Mouse (Mus musculus): ENCODE results near the gene Syne2. TPM values are rescaled to one million over a fixed set of nuclear protein-coding genes. Genes with fewer than 3 reads are reported as not detected.

Syne2 gene
- polyA plus RNA-seq, 1 experiment: 14.3 TPM

DNA sequence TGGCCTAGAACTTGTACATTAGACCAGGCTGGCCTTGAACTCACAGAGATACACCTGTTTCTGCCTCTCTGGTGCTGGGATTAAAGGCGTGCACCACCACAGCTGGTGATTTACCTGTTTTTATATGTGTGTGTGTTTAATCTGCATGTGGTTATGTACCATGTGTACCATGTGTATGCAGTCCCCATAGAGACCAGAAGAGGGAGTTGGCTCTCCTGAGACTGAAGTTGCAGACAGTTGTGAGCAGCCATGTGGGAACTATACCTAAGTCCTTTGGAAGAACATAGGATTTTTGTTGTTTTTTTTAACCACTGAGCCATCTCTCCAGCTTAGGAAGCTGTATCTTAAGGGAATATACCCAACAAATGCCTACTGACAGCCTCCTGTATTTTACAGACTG is 134.1 kb downstream of the Syne2 start:
- 94% methylated on average over 1 of the region's 1 CpGs for WGBS
- Histone ChIP-seq H3K36me3 (ENCODE audit: control insufficient read depth, insufficient read depth, low read length) (no peaks in the 10 kb centered on the region), H3K4me3 (ENCODE audit: extremely low read depth, insufficient read depth, insufficient read length) (no peak overlapping the region), H3K27ac (ENCODE audit: insufficient read depth, low read length) (no peak overlapping the region), H3K27me3 (ENCODE audit: control insufficient read depth, insufficient read depth, low read length) (no peaks in the 10 kb centered on the region), H3K4me1 (ENCODE audit: control insufficient read depth, insufficient read depth, insufficient read length) (no peaks in the 10 kb centered on the region)
- DNase-seq (ENCODE audit: low read depth in 1 of 2, low spot score in 2 of 2): no peak
- TF ChIP-seq POLR2A (IDR thresholded peaks at IDR 0.05; ENCODE audit: low read depth, low read length): no peak
- no peak for TF ChIP-seq CTCF (IDR thresholded peaks at IDR 0.05; ENCODE audit: extremely low read depth, insufficient read depth, insufficient read length, insufficient replicate concordance)

DNA sequence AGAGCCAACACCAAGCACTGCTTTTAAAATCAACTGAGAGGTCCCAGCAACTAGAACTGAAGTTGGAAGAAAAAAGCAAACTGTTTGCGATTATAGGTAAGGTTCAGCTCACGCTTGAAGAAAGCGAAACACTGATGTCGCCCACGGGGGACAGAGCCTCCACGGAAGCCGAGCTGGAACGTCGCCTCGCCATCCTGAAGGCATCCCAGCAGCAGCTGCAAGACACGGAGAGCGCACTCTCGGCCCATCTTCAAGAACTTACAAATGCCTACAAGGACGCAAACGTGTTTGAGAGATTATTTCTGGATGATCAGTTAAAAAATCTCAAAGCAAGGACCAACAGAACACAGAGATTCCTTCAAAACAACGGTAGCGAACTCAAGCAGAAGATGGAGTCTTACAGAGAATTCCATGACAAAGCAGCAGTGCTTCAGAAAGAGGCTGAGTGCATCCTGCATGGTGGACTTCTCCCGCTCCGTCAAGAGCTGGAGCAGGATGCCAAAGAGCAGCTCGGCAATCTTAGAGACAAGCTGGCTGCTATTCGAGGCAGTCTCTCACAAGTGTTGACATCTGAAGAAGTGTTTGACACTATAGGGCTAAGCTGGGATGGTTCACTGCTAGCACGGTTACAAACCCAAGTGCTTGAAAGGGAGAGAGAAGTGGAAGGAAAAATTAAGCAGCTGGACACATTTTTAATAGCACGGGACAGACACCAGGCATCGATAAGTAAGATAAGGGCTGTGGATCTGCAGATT is 148.7 kb downstream of the Syne2 start:
- Histone ChIP-seq H3K4me1 (ENCODE audit: control insufficient read depth, insufficient read depth, insufficient read length) (no peaks in the 10 kb centered on the region), H3K27ac (ENCODE audit: insufficient read depth, low read length) (no peak overlapping the region), H3K4me3 (ENCODE audit: extremely low read depth, insufficient read depth, insufficient read length) (no peak overlapping the region), H3K36me3 (ENCODE audit: control insufficient read depth, insufficient read depth, low read length) (no peaks in the 10 kb centered on the region; the same call in 1 of the 2 replicates), H3K27me3 (ENCODE audit: control insufficient read depth, insufficient read depth, low read length) (no peaks in the 10 kb centered on the region)
- no peak for DNase-seq (ENCODE audit: low read depth in 1 of 2, low spot score in 2 of 2)
- 93% methylated on average over 24 of the region's 24 CpGs for WGBS
- no peak for TF ChIP-seq CTCF (IDR thresholded peaks at IDR 0.05; ENCODE audit: extremely low read depth, insufficient read depth, insufficient read length, insufficient replicate concordance)
- no peak for TF ChIP-seq POLR2A (IDR thresholded peaks at IDR 0.05; ENCODE audit: low read depth, low read length)

DNA sequence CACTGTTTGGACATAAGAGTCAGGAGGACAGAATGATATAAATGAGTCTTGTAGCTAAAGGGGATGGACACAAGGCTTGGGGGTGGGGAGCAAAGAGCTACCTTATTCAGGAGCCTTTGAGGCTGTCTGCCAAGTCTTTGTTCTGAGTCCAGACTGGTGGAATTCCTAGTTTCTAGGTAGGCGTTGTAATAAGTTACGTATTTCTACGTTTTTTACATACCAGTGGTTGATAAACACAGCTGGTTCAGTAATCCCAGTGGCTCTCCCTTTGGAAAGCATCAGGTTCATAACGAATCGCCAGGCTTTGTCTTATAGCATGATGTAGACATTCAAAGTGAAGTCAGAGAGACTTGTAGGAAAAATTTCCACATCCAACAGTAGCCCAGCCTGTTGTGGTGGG is 161.1 kb downstream of the Syne2 start:
- Histone ChIP-seq H3K4me3 (ENCODE audit: extremely low read depth, insufficient read depth, insufficient read length) (no peak overlapping the region), H3K36me3 (ENCODE audit: control insufficient read depth, insufficient read depth, low read length) (no peaks in the 10 kb centered on the region), H3K4me1 (ENCODE audit: control insufficient read depth, insufficient read depth, insufficient read length) (no peaks in the 10 kb centered on the region), H3K27ac (ENCODE audit: insufficient read depth, low read length) (no peak overlapping the region), H3K27me3 (ENCODE audit: control insufficient read depth, insufficient read depth, low read length) (no peaks in the 10 kb centered on the region)
- no peak for TF ChIP-seq CTCF (IDR thresholded peaks at IDR 0.05; ENCODE audit: extremely low read depth, insufficient read depth, insufficient read length, insufficient replicate concordance)
- no peak for TF ChIP-seq POLR2A (IDR thresholded peaks at IDR 0.05; ENCODE audit: low read depth, low read length)
- no peak for DNase-seq (ENCODE audit: low read depth in 1 of 2, low spot score in 2 of 2)
- 97% methylated on average over 5 of the region's 5 CpGs for WGBS

DNA sequence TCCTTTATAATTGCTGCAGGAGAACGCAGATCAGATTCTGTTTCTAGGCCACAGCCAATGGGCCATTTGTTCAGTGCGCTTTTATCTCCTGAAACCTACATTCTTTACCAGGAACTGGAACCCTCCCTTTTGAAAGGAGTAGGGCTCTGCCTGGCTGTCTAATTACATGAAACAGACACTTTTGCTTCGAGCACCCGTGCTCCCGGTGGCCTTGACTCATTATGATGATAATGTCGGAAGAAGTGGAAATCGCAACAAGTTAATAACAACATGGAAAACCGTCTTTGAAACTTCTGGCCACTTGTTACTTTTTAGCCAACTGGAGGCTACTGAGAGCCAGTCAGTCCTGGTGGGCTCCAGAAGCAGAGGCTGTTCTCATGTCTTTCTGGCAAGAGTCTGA is 165.4 kb downstream of the Syne2 start:
- 90% methylated on average over 8 of the region's 8 CpGs for WGBS
- Histone ChIP-seq H3K27ac (ENCODE audit: insufficient read depth, low read length) (no peak overlapping the region), H3K36me3 (ENCODE audit: control insufficient read depth, insufficient read depth, low read length) (no peaks in the 10 kb centered on the region), H3K4me1 (ENCODE audit: control insufficient read depth, insufficient read depth, insufficient read length) (no peaks in the 10 kb centered on the region), H3K4me3 (ENCODE audit: extremely low read depth, insufficient read depth, insufficient read length) (no peak overlapping the region), H3K27me3 (ENCODE audit: control insufficient read depth, insufficient read depth, low read length) (no peaks in the 10 kb centered on the region)
- DNase-seq (ENCODE audit: low read depth in 1 of 2, low spot score in 2 of 2): no peak
- TF ChIP-seq CTCF (IDR thresholded peaks at IDR 0.05; ENCODE audit: extremely low read depth, insufficient read depth, insufficient read length, insufficient replicate concordance) (no peak), POLR2A (IDR thresholded peaks at IDR 0.05; ENCODE audit: low read depth, low read length) (no peak)

DNA sequence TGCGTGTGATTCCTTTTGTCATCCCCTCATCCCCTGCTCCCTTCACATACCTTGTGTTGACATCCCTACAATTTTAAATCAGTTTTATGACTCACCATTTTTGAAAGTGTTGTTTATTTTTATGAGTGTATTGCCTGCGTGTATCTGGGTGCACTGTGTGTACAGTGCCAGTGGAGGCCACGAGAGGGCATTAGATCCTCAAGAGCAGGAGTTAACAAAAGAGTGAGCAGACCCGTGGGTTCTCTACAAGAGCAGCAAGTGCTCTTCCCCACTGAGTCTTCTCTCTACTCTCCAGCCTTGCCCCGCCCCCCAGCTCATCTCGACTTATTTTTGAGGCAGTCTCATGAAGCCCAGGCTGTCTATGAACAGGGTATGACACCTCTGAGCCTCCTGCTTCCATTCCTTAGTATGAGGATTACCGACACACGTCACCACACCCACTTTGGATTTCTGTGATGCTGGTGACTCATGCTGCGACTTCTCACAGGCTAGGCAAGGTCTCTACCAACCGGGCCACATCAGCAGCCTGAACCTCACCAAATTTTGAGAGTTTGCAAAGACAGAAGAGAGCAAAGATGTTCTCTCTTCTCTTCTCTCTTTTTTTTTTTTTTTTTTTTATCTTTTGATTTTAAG is 174.4 kb downstream of the Syne2 start:
- no peak overlapping the region for H3K4me3 ChIP-seq (ENCODE audit: extremely low read depth, insufficient read depth, insufficient read length)
- no peak overlapping the region for H3K27ac ChIP-seq (ENCODE audit: insufficient read depth, low read length)
- H3K4me1 ChIP-seq (ENCODE audit: control insufficient read depth, insufficient read depth, insufficient read length): no peaks in the 10 kb centered on the region
- no peaks in the 10 kb centered on the region; the same call in 1 of the 2 replicates for H3K36me3 ChIP-seq (ENCODE audit: control insufficient read depth, insufficient read depth, low read length)
- H3K27me3 ChIP-seq (ENCODE audit: control insufficient read depth, insufficient read depth, low read length): no peaks in the 10 kb centered on the region
- TF ChIP-seq POLR2A (IDR thresholded peaks at IDR 0.05; ENCODE audit: low read depth, low read length) (no peak), CTCF (IDR thresholded peaks at IDR 0.05; ENCODE audit: extremely low read depth, insufficient read depth, insufficient read length, insufficient replicate concordance) (no peak)
- 89% methylated on average over 10 of the region's 10 CpGs for WGBS
- DNase-seq (ENCODE audit: low read depth in 1 of 2, low spot score in 2 of 2): no peak

DNA sequence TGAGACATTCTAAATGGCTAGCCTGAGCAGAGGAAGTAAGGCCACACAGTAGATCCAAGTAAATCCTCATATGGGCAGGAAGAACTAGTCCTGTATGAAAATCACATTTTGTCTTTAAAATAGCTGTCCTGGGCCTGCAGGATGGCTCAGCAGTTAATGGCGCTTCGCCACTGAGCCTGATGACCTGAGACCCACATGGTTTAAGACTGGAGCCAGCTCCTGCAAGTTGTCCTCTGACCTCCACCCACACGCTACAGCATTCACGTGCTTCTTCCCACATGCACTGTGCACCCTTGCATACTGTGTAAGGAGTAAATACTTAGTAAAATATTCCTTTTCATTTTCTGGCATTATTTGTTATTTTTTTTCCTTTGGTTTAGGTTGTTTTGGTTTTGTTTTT is 175.0 kb downstream of the Syne2 start:
- no peaks in the 10 kb centered on the region for H3K27me3 ChIP-seq (ENCODE audit: control insufficient read depth, insufficient read depth, low read length)
- H3K4me1 ChIP-seq (ENCODE audit: control insufficient read depth, insufficient read depth, insufficient read length): no peaks in the 10 kb centered on the region
- no peak overlapping the region for H3K27ac ChIP-seq (ENCODE audit: insufficient read depth, low read length)
- no peak for DNase-seq (ENCODE audit: low read depth in 1 of 2, low spot score in 2 of 2)
- H3K36me3 ChIP-seq (ENCODE audit: control insufficient read depth, insufficient read depth, low read length): no peaks in the 10 kb centered on the region; the same call in 1 of the 2 replicates
- TF ChIP-seq POLR2A (IDR thresholded peaks at IDR 0.05; ENCODE audit: low read depth, low read length) (no peak), CTCF (IDR thresholded peaks at IDR 0.05; ENCODE audit: extremely low read depth, insufficient read depth, insufficient read length, insufficient replicate concordance) (no peak)
- WGBS: 87% methylated on average over 4 of the region's 4 CpGs
- no peak overlapping the region for H3K4me3 ChIP-seq (ENCODE audit: extremely low read depth, insufficient read depth, insufficient read length)

DNA sequence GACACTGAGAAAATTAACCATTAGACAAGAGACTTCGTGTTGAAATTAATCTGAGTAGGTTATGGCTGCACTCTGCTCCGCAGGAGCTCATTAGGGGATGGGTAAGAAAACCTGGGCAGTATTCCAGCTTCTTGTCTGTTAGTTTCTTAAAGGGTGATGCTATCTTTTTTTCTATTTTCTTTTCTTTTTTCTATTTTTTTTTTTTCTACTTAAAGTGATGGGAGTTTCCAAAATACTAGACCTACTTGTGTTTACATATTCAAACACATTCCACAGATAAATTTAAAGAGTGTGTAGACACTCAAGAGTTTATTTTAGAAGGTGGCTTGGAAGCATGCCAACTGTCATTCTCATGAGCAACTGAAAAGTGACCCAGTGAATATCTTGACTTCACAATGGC is 177.2 kb downstream of the Syne2 start:
- Histone ChIP-seq H3K27ac (ENCODE audit: insufficient read depth, low read length) (no peak overlapping the region), H3K36me3 (ENCODE audit: control insufficient read depth, insufficient read depth, low read length) (no peaks in the 10 kb centered on the region; the same call in 1 of the 2 replicates), H3K27me3 (ENCODE audit: control insufficient read depth, insufficient read depth, low read length) (no peaks in the 10 kb centered on the region), H3K4me1 (ENCODE audit: control insufficient read depth, insufficient read depth, insufficient read length) (no peaks in the 10 kb centered on the region), H3K4me3 (ENCODE audit: extremely low read depth, insufficient read depth, insufficient read length) (no peak overlapping the region)
- no peak for DNase-seq (ENCODE audit: low read depth in 1 of 2, low spot score in 2 of 2)
- WGBS: 69% methylated on average over 2 of the region's 2 CpGs
- no peak for TF ChIP-seq CTCF (IDR thresholded peaks at IDR 0.05; ENCODE audit: extremely low read depth, insufficient read depth, insufficient read length, insufficient replicate concordance)
- no peak for TF ChIP-seq POLR2A (IDR thresholded peaks at IDR 0.05; ENCODE audit: low read depth, low read length)

All from spleen, adult 2 months (tissue).